Mouse (Mus musculus) lung, adult 18-20 months (tissue): ENCODE data around the gene Blcap.
"Not testable (repeated sequence)": the region's sequence is repeated elsewhere in the genome, so short reads cannot be mapped to it uniquely, and the experiment has no call there.

Experiments
- DNase-seq, 2 experiments: peaks; one replicate each; pipeline ENCODE4 v3.0.0; 2022; ENCODE audit warnings: mixed read lengths in 2 of 2

Blcap gene

GRCm38 (mm10) chr2:157571224-157571832, at the start of gene Blcap:
Gene Blcap (minus strand): TSS chr2:157571274.
- DNase-seq = peak; percentile 5 to 50

- no peak for DNase-seq
Observed at GRCm38 (mm10) chr2:157618393-157618792, 47.3 kb upstream of the Blcap start.

GRCm38 (mm10) chr2:157613997-157614396, 42.9 kb upstream of the Blcap start:
- no peak for DNase-seq

- no peak for DNase-seq
Observed at GRCm38 (mm10) chr2:157611735-157612134, 40.7 kb upstream of the Blcap start.

- no peak for DNase-seq
Observed at GRCm38 (mm10) chr2:157607542-157608236, 36.6 kb upstream of the Blcap start.

GRCm38 (mm10) chr2:157605025-157605675, 34.1 kb upstream of the Blcap start:
- DNase-seq = peak; percentile 52 to 54

GRCm38 (mm10) chr2:157601435-157601839, 30.4 kb upstream of the Blcap start:
- no peak for DNase-seq

- DNase-seq = no peak
Observed at GRCm38 (mm10) chr2:157596876-157597566, 25.9 kb upstream of the Blcap start.

GRCm38 (mm10) chr2:157585351-157585750, 14.3 kb upstream of the Blcap start:
- not testable (repeated sequence) for DNase-seq

- DNase-seq = no peak
Observed at GRCm38 (mm10) chr2:157572786-157573185, 1.7 kb upstream of the Blcap start.

- peak in 1 of 2 experiments; percentile 1 for DNase-seq
Observed at GRCm38 (mm10) chr2:157569796-157570485, 1.1 kb downstream of the Blcap start.

- peak in 1 of 2 experiments; percentile 1 for DNase-seq
Observed at GRCm38 (mm10) chr2:157568881-157569280, 2.2 kb downstream of the Blcap start.

- peak in 1 of 2 experiments; percentile 2 for DNase-seq
Observed at GRCm38 (mm10) chr2:157567235-157567961, 3.7 kb downstream of the Blcap start.

GRCm38 (mm10) chr2:157566260-157566952, 4.7 kb downstream of the Blcap start:
- DNase-seq = peak; percentile 85 to 89

GRCm38 (mm10) chr2:157565898-157566259, 5.2 kb downstream of the Blcap start:
- DNase-seq = no peak

GRCm38 (mm10) chr2:157565446-157565845, 5.6 kb downstream of the Blcap start:
- DNase-seq = peak; percentile 57 to 74

GRCm38 (mm10) chr2:157564723-157565122, 6.4 kb downstream of the Blcap start:
- no peak for DNase-seq

GRCm38 (mm10) chr2:157563031-157563430, 8.0 kb downstream of the Blcap start:
- DNase-seq = no peak

GRCm38 (mm10) chr2:157561165-157561836, 9.8 kb downstream of the Blcap start:
- peak; percentile 90 to 94 for DNase-seq

- DNase-seq = no peak
Observed at GRCm38 (mm10) chr2:157560302-157560701, 10.8 kb downstream of the Blcap start.

- no peak for DNase-seq
Observed at GRCm38 (mm10) chr2:157559858-157560257, 11.2 kb downstream of the Blcap start, which contains the start of gene Nnat. Gene Nnat (plus strand): TSS chr2:157560078.
